Mouse (Mus musculus) neural tube, embryonic 15.5 days (tissue): ENCODE measurements at regions not wholly inside any gene's neighbourhood (a gene's known extent, or its start where the extent isn't known, plus 50 kb on each side); places are given as distances from the start of the nearest gene placed in this dataset.
A peak's percentile ranks its signal among the peaks of the same experiment; 100 is the strongest.

Source experiments
- ATAC-seq: fragments of 200-750 bp; cut with Nextera tagmentation; 2 replicates; pipeline ENCODE4 v1.8.0; 2017; ENCODE audit warnings: mild to moderate bottlenecking, moderate TSS enrichment, moderate library complexity; ENCODE audit not compliant: low FRiP score
- H3K27ac ChIP-seq: fragments of 300-500 bp; sonication (generic); replicated peaks from 2 replicates; pipeline ENCODE4 v1.5.1; 2015; ENCODE audit warnings: mild to moderate bottlenecking, inconsistent platforms
- H3K27me3 ChIP-seq: fragments of 300-500 bp; sonication (generic); replicated peaks from 2 replicates; pipeline ENCODE4 v1.6.1; 2015; ENCODE audit warnings: inconsistent platforms
- H3K36me3 ChIP-seq: fragments of 300-500 bp; sonication (generic); 2 replicates; pipeline ENCODE4 v1.6.1; 2015; ENCODE audit warnings: inconsistent platforms
- H3K4me1 ChIP-seq: fragments of 300-500 bp; sonication (generic); 2 replicates; pipeline ENCODE4 v1.6.1; 2015; ENCODE audit warnings: inconsistent platforms
- H3K4me2 ChIP-seq: fragments of 300-500 bp; sonication (generic); 2 replicates; pipeline ENCODE4 v1.6.1; 2015; ENCODE audit warnings: inconsistent platforms, mild to moderate bottlenecking, moderate library complexity
- H3K4me3 ChIP-seq: fragments of 300-500 bp; sonication (generic); replicated peaks from 2 replicates; pipeline ENCODE4 v1.5.1; 2015; ENCODE audit warnings: mild to moderate bottlenecking, inconsistent platforms
- H3K9ac ChIP-seq: fragments of 300-500 bp; sonication (generic); replicated peaks from 2 replicates; pipeline ENCODE4 v1.6.1; 2015; ENCODE audit warnings: mild to moderate bottlenecking, inconsistent platforms
- H3K9me3 ChIP-seq: fragments of 300-500 bp; sonication (generic); replicated peaks from 2 replicates; pipeline ENCODE4 v1.6.1; 2016; ENCODE audit warnings: inconsistent platforms
- WGBS: fragments of 180-500 bp; shearing (Covaris S2); methylation state at CpG from one replicate; pipeline ENCODE4 v1.1.7; 2015; ENCODE audit warnings: mixed read lengths; 5-methylcytosine and 5-hydroxymethylcytosine counted together

DNA sequence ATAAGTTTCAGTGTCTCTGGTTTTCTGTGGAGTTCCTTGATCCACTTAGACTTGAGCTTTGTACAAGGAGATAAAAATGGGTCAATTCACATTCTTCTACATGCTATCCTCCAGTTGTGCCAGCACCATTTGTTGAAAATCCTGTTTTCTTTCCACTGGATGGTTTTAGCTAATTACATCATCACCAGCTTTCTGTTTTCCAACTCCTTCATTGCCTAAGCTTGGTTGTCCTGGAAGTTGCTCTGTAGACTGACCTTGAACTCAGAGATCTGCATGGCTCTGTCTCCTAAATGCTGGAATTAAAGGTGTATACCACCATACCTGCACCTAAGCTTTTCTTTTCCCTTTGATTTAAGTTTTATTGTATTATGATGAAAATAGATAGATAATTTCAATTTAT, 306.2 kb downstream of the Etaa1 start:
- H3K27ac ChIP-seq: no peak overlapping the region
- no peak overlapping the region for H3K4me3 ChIP-seq
- no peak overlapping the region for H3K9ac ChIP-seq
- no peaks in the 10 kb centered on the region for H3K27me3 ChIP-seq
- no peaks in the 10 kb centered on the region for H3K4me1 ChIP-seq
- no peaks in the 10 kb centered on the region for H3K9me3 ChIP-seq
- H3K36me3 ChIP-seq: no peaks in the 10 kb centered on the region
- no peak for ATAC-seq
- H3K4me2 ChIP-seq: no peak overlapping the region

DNA sequence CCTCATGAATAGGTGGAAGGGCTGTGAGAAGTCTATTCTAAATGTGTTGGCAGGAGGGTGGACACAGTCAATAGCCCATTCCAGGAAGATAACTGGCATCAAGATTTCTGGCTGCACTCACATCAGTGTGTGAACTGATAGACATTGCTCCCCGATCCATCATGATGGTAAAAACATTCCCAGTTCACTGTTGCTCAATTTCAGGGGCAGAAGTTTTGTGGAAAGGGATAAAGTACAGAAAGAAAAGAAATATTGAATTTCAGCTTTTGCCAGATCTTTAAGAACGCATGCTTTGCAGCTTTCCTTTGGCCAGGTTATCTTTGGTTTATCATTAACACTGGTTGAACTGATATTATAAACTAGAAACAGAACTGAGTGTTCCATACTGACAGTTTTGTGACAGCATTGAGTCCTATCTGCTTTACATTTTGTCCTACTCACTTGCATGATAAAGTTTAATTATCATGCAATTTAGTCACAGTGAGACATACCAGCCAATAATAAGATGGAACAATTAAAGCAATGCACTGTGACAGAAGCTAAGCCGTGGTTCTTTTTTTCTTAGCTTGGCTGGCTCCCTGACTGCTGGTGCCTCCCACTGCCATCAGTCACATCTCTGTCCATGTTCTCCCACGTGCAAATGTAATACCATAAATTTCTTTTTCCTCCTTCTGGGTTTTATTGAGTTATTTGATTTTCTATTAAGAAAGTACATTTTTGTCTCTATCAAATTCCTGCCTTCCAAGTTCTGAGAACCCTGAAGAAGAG, 302.1 kb downstream of the Etaa1 start:
- no peak overlapping the region for H3K4me2 ChIP-seq
- H3K4me1 ChIP-seq: no peaks in the 10 kb centered on the region
- no peak overlapping the region for H3K9ac ChIP-seq
- no peaks in the 10 kb centered on the region for H3K9me3 ChIP-seq
- ATAC-seq: no peak
- WGBS: 49% methylated on average over 4 of the region's 4 CpGs
- H3K27ac ChIP-seq: no peak overlapping the region
- H3K36me3 ChIP-seq: no peaks in the 10 kb centered on the region
- no peak overlapping the region for H3K4me3 ChIP-seq
- no peaks in the 10 kb centered on the region for H3K27me3 ChIP-seq

DNA sequence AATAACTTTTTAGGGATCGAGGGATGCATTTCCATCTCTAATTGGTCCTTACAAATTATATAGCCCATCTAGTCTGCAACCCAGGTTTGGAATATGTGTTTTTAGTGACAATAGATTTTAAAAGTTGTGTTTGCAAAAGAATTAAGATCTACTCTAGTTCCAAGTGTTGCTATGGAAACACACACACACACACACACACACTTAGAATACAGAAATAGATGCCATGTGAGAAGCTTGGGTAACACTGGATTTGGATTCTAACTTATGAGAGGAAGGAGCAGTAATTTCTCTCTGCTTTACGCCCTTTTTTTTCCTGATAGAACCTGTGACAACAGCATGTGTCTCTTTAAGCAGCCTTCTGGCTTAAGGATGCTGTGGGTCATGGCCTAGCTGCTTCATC, 297.8 kb downstream of the Etaa1 start:
- no peaks in the 10 kb centered on the region for H3K27me3 ChIP-seq
- no peaks in the 10 kb centered on the region for H3K4me1 ChIP-seq
- H3K27ac ChIP-seq: no peak overlapping the region
- WGBS: 89% methylated on average over 2 of the region's 2 CpGs
- no peaks in the 10 kb centered on the region for H3K36me3 ChIP-seq
- no peak for ATAC-seq
- H3K9me3 ChIP-seq: no peaks in the 10 kb centered on the region
- no peak overlapping the region for H3K4me3 ChIP-seq
- H3K9ac ChIP-seq: no peak overlapping the region
- H3K4me2 ChIP-seq: no peak overlapping the region

DNA sequence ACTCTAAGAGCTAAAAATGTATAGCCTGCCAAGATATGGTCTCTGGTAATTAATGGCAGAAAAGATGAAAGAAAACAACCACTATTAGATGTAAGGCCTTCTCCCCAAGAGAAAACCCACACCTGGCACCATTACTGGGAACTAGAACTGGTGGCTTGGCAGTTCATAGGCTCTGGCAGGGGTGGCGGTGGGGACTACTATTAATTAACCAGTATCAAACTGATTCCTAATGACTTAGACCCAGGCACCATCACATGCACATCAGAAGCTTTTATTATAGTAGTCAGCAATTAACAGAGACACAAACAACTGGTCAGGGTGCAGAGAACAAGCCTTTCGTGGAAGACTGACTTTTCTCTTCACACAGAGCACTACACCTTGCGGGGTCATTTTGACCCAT, 296.0 kb downstream of the Etaa1 start:
- H3K4me3 ChIP-seq: no peak overlapping the region
- WGBS: 63% methylated on average over 3 of the region's 3 CpGs
- no peaks in the 10 kb centered on the region for H3K9me3 ChIP-seq
- H3K4me1 ChIP-seq: no peaks in the 10 kb centered on the region
- no peaks in the 10 kb centered on the region for H3K27me3 ChIP-seq
- no peak overlapping the region for H3K27ac ChIP-seq
- H3K36me3 ChIP-seq: no peaks in the 10 kb centered on the region
- H3K9ac ChIP-seq: no peak overlapping the region
- no peak overlapping the region for H3K4me2 ChIP-seq
- ATAC-seq: no peak

DNA sequence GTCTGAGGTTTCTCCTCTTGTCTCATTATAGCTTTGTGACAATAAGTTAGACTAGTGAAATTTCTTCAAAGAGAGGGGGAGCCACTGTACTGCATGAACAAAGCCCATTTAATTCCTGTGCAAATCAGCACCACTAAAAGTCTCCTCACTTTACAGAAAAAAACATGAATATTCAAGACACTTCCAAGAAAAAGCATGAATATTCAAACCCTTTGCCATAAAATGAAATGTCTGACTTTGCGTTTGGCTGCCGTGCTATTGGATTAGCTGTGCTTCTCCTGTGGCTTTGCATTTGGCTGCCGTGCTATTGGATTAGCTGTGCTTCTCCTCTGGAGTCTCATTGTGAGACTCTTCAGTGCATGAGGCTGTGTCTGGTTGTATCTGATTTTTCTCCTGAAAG, 295.4 kb downstream of the Etaa1 start:
- WGBS: 24% methylated on average over 3 of the region's 3 CpGs
- H3K36me3 ChIP-seq: no peaks in the 10 kb centered on the region
- H3K9me3 ChIP-seq: no peaks in the 10 kb centered on the region
- H3K9ac ChIP-seq: no peak overlapping the region
- H3K4me3 ChIP-seq: no peak overlapping the region
- no peak overlapping the region for H3K4me2 ChIP-seq
- H3K4me1 ChIP-seq: no peaks in the 10 kb centered on the region
- no peak overlapping the region for H3K27ac ChIP-seq
- no peak; the same call in 1 of the 2 replicates for ATAC-seq
- H3K27me3 ChIP-seq: no peaks in the 10 kb centered on the region

DNA sequence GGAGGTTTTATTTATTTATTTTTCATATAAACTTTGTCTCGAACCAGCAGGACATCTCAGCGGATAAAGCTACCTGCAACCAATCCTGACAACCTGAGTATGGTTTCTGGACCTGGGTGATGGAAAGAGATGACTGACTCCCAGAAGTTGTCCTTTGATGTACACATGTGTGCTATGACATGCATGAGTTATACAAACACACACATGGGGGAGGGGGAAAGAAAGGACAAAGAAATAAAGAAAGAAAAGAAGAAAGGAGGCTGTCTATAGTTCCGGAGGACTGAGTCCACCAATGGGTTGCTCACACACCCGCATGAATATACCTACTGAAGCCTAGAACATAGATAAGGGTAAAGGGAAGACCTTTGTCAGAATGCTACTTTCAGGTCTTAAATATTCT, 295.0 kb downstream of the Etaa1 start:
- H3K9ac ChIP-seq: no peak overlapping the region
- no peak for ATAC-seq
- H3K27me3 ChIP-seq: no peaks in the 10 kb centered on the region
- no peaks in the 10 kb centered on the region for H3K36me3 ChIP-seq
- no peak overlapping the region for H3K27ac ChIP-seq
- H3K4me3 ChIP-seq: no peak overlapping the region
- 75% methylated on average over 4 of the region's 4 CpGs for WGBS
- no peaks in the 10 kb centered on the region for H3K9me3 ChIP-seq
- H3K4me1 ChIP-seq: no peaks in the 10 kb centered on the region
- no peak overlapping the region for H3K4me2 ChIP-seq

DNA sequence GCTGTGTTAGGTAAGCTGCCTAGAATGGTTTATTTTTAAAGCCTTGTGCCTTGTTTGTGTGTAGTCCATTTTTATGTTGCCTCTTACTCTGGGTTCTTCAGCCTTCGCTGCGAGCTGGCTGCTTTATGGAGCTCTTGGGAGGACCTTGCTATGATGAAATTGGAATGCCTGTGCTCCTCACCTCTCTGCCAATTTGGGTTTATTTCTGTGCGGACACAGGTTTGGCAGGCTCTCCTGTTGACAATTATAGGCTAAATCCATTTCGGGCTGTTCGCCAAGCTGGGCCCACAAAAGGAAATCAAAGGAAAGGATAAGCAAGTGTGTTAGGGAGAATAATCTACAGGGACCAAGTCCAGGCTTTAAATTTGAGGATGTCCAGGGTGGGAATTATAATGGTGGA, 289.8 kb downstream of the Etaa1 start:
- H3K4me2 ChIP-seq: no peak overlapping the region
- no peak overlapping the region for H3K27ac ChIP-seq
- H3K9ac ChIP-seq: no peak overlapping the region
- ATAC-seq: 0 out of 2 replicates have a peak, but pooled peaks have one; percentile 38
- H3K4me3 ChIP-seq: no peak overlapping the region
- 48% methylated on average over 5 of the region's 5 CpGs for WGBS
- no peaks in the 10 kb centered on the region for H3K9me3 ChIP-seq
- H3K27me3 ChIP-seq: no peaks in the 10 kb centered on the region
- H3K36me3 ChIP-seq: no peaks in the 10 kb centered on the region
- H3K4me1 ChIP-seq: no peaks in the 10 kb centered on the region

DNA sequence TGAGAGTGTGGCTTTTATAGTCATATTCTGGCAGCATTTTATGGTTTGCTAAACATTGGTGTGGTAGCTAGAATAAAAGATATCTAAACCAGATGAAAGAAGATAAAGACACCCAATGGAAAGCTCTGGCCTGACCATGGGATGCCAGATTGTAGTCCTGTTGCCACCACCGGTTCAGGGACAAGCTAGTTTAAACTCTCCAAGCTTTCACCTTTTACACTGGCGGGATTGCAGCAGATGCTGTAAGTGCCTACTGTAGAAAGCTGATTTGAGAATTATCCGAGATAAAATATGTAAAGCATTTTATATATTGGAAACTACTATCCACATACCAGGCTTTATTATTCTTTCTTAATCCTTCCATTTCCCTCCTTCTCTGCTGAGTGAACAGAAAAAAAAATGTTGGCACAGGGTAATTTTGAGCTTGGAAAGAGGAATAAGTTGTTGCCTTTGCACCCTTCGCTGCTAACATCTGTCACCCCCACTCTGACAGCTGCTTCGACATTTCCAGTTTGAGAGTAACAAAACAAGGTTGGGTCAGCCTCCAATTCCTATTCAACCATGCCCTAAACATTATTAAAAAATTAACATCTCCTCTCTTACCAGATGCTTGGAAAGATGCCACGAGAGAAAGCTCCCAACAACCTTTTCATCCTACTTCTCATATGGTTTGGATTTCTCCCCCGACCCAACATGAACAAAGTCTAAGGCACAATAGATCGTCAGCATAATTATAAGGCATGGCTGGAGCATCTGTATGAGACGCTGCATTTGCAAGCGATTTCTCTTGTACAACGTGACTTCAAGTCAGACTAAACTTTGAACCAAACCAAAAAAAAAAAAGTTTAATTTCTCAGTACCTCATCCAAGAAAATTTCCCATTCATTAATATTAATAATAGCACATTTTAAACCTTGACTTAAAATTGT, 287.8 kb downstream of the Etaa1 start:
- H3K4me2 ChIP-seq: no peak overlapping the region
- whole genome bisulfite sequencing: 74% methylated on average over 11 of the region's 11 CpGs
- H3K4me1 ChIP-seq: no peaks in the 10 kb centered on the region
- H3K4me3 ChIP-seq: no peak overlapping the region
- H3K27ac ChIP-seq: no peak overlapping the region
- no peaks in the 10 kb centered on the region for H3K27me3 ChIP-seq
- no peaks in the 10 kb centered on the region for H3K36me3 ChIP-seq
- no peak for ATAC-seq
- no peaks in the 10 kb centered on the region for H3K9me3 ChIP-seq
- H3K9ac ChIP-seq: no peak overlapping the region

DNA sequence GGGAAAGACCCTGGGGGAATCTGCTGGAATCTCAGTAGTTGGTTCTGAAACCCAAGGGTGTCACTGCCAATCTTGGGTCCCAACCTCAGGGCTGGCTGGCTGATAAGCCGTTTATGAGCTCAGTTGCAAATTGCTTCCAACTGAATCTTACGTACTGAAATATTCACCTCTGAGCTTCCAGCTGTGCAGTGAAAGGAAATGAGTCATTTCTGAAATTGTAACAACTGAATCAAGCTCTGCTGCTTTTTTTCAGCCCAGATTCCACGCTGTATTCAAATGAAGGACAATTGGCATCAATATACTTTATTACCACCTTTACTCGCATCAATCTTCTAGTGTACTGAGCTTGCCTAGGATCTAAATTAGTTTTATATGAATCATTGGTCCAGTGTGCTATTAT, 272.7 kb downstream of the Etaa1 start:
- Histone ChIP-seq H3K4me2 (no peak overlapping the region), H3K27me3 (no peaks in the 10 kb centered on the region), H3K9ac (no peak overlapping the region), H3K27ac (no peak overlapping the region), H3K4me1 (peaks cover 5% of the 10 kb centered on the region), H3K4me3 (no peak overlapping the region), H3K36me3 (no peaks in the 10 kb centered on the region), H3K9me3 (no peaks in the 10 kb centered on the region; the same call in 1 of the 2 replicates)
- 37% methylated on average over 4 of the region's 4 CpGs for WGBS
- no peak for ATAC-seq

DNA sequence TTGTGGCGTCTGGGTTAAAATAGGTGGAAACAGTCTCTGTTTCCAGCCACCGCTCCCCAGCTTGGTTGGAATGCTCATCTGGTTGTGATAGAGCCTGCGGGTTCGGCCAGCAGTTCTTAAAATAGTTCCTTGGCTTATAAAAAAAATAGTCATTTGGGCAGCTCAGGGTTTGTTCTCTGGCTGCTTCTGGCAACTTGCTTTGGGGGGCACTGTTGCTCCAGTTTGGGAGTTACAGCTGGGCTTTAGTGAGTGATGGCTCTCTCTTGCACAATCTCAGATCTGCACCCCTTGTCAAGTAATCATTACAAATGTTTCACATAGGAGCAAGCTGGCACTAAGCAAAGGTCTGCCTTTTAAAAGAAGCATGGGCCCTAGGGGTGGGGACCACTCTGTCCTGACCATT, 268.0 kb downstream of the Etaa1 start:
- 40% methylated on average over 4 of the region's 4 CpGs for WGBS
- H3K27me3 ChIP-seq: no peaks in the 10 kb centered on the region

DNA sequence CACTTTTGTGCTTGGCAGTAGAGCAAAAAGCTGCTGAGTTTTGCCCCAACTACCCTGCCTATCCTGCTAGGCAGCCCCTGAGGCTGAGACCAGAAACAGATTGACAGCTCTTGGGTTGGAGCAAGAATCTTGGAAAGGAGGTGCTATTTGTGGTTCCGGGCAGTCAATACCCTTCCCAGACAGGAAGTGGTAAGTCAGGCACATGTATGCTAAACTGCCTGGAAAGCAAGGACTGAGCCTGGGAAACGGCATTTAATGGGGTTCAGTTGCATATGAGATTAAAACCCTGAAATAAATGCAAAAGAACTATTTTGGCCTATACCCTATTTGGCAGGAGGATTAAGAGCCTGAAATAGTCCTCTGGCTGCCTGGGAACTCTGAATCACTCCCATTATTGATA, 266.9 kb downstream of the Etaa1 start:
- Histone ChIP-seq H3K36me3 (no peaks in the 10 kb centered on the region), H3K9ac (no peak overlapping the region), H3K4me1 (peaks cover 14% of the 10 kb centered on the region), H3K9me3 (no peaks in the 10 kb centered on the region; the same call in 1 of the 2 replicates), H3K4me2 (no peak overlapping the region), H3K27ac (no peak overlapping the region; the same call in 1 of the 2 replicates), H3K4me3 (no peak overlapping the region), H3K27me3 (no peaks in the 10 kb centered on the region)
- no peak for ATAC-seq
- WGBS: 56% methylated on average over 2 of the region's 2 CpGs

More for the DNA sequence above, 268.0 kb downstream of the Etaa1 start:
- peak; percentile 77 for ATAC-seq
- Histone ChIP-seq H3K9ac (no peak overlapping the region), H3K27ac (no peak overlapping the region), H3K4me3 (no peak overlapping the region), H3K4me1 (peaks cover 14% of the 10 kb centered on the region), H3K36me3 (no peaks in the 10 kb centered on the region), H3K9me3 (no peaks in the 10 kb centered on the region; the same call in 1 of the 2 replicates), H3K4me2 (no peak overlapping the region)

DNA sequence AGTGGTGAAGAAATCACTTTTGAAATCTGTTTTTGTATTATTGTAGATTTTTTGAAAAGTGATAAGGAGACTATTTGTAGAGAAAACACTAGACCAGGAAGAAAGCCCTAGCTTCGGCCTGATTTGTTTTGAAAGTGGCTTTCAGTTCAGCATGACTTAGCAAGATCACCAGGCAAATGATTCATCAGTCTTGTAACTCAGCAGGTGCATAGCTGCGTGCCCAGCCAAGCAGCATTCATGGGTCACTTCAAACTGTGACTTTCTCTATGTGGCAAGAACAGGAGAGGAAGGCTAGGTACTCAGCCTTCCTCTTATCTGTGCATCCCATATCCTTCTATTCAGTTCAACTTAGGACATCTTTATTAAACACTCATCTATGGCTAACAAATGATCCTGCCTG, 259.5 kb downstream of the Etaa1 start:
- Histone ChIP-seq H3K27me3 (no peaks in the 10 kb centered on the region), H3K27ac (no peak overlapping the region), H3K4me2 (no peak overlapping the region), H3K9me3 (no peaks in the 10 kb centered on the region), H3K36me3 (no peaks in the 10 kb centered on the region), H3K4me3 (no peak overlapping the region), H3K4me1 (no peaks in the 10 kb centered on the region), H3K9ac (no peak overlapping the region)
- ATAC-seq: no peak
- WGBS: 34% methylated on average over 2 of the region's 2 CpGs
